Mouse (Mus musculus): ENCODE measurements around the gene Mtmr3. TPM values are rescaled to one million over a fixed set of nuclear protein-coding genes. Genes with fewer than 3 reads are reported as not detected.

The Mtmr3 gene
- polyA plus RNA-seq (2016; fragmentation: Nextera tagmentation; extraction: Ambion mirVana), result 38.3 and 42.0 TPM in 2 replicates

- 4% methylated on average over 53 of the region's 53 CpGs for WGBS
- Histone ChIP-seq H3K4me3 (peak within 1 kb of the TSS; percentile 96), H3K9me3 (no peaks in the 10 kb centered on the region), H3K36me3 (no peaks in the 10 kb centered on the region), H3K9ac (peak within 1 kb of the TSS; percentile 96), H3K4me1 (peaks cover 9% of the 10 kb centered on the region), H3K4me2 (replicated peaks) (peak within 1 kb of the TSS; percentile 64), H3K27ac (peak within 1 kb of the TSS; percentile 89), H3K27me3 (replicated peaks) (no peaks in the 10 kb centered on the region)
- peak; percentile 96 for ATAC-seq (ENCODE audit: low FRiP score, low read depth)
Observed at GRCm38 (mm10) chr11:4594608-4595500, at the start of gene Mtmr3. Gene Mtmr3 (minus strand): TSS chr11:4594863.

GRCm38 (mm10) chr11:4643722-4644121 lies 49.1 kb upstream of the Mtmr3 start:
- 43% methylated on average over 5 of the region's 5 CpGs for WGBS
- no peak overlapping the region for H3K9ac ChIP-seq
- H3K27me3 ChIP-seq (replicated peaks), result no peaks in the 10 kb centered on the region
- no peak for ATAC-seq (ENCODE audit: low FRiP score, low read depth)
- no peak overlapping the region for H3K4me2 ChIP-seq (replicated peaks)
- H3K36me3 ChIP-seq, result peaks cover 29% of the 10 kb centered on the region
- peaks cover 3% of the 10 kb centered on the region for H3K4me1 ChIP-seq
- no peak overlapping the region for H3K4me3 ChIP-seq
- H3K27ac ChIP-seq, result no peak overlapping the region
- H3K9me3 ChIP-seq, result no peaks in the 10 kb centered on the region

GRCm38 (mm10) chr11:4641185-4641584 lies 46.5 kb upstream of the Mtmr3 start:
- Histone ChIP-seq H3K27ac (no peak overlapping the region), H3K27me3 (replicated peaks) (no peaks in the 10 kb centered on the region), H3K9ac (no peak overlapping the region), H3K4me3 (no peak overlapping the region), H3K36me3 (peaks cover 9% of the 10 kb centered on the region), H3K4me1 (peaks cover 11% of the 10 kb centered on the region), H3K9me3 (no peaks in the 10 kb centered on the region), H3K4me2 (replicated peaks) (no peak overlapping the region)
- no peak for ATAC-seq (ENCODE audit: low FRiP score, low read depth)

- H3K4me3 ChIP-seq, result peak overlapping the region; percentile 80
- H3K27me3 ChIP-seq (replicated peaks), result no peaks in the 10 kb centered on the region
- 33% methylated on average over 7 of the region's 7 CpGs for WGBS
- peak overlapping the region; percentile 88 for H3K4me2 ChIP-seq (replicated peaks)
- H3K4me1 ChIP-seq, result peaks cover 11% of the 10 kb centered on the region
- peak overlapping the region; percentile 74 for H3K9ac ChIP-seq
- H3K27ac ChIP-seq, result no peak overlapping the region
- no peaks in the 10 kb centered on the region for H3K9me3 ChIP-seq
- 0 out of 2 replicates have a peak, but pooled peaks have one; percentile 45 for ATAC-seq (ENCODE audit: low FRiP score, low read depth)
- H3K36me3 ChIP-seq, result 0 out of 2 replicates have a peak, but pooled peaks cover 3% of the 10 kb centered on the region
Observed at GRCm38 (mm10) chr11:4638261-4638660, 43.6 kb upstream of the Mtmr3 start.

- Histone ChIP-seq H3K4me2 (replicated peaks) (peak within 1 kb of the TSS; percentile 88), H3K27me3 (replicated peaks) (no peaks in the 10 kb centered on the region), H3K4me3 (peak within 1 kb of the TSS; percentile 80), H3K4me1 (peaks cover 11% of the 10 kb centered on the region), H3K9ac (peak within 1 kb of the TSS; percentile 74), H3K36me3 (0 out of 2 replicates have a peak, but pooled peaks cover 3% of the 10 kb centered on the region), H3K9me3 (no peaks in the 10 kb centered on the region), H3K27ac (no peak within 1 kb of the TSS)
- WGBS, result under 1% methylated on average over 35 of the region's 35 CpGs
- ATAC-seq (ENCODE audit: low FRiP score, low read depth), result peak; percentile 89
Observed at GRCm38 (mm10) chr11:4637534-4638234, 43.0 kb upstream of the Mtmr3 start, which contains the start of gene Ascc2. Gene Ascc2 (plus strand): TSS chr11:4637747.

GRCm38 (mm10) chr11:4636782-4637342 lies 42.2 kb upstream of the Mtmr3 start:
- WGBS, result 58% methylated on average over 5 of the region's 5 CpGs

GRCm38 (mm10) chr11:4634395-4634794 lies 39.7 kb upstream of the Mtmr3 start:
- no peak overlapping the region for H3K4me3 ChIP-seq
- H3K9ac ChIP-seq, result no peak overlapping the region
- WGBS, result 80% methylated on average over 5 of the region's 5 CpGs
- ATAC-seq (ENCODE audit: low FRiP score, low read depth), result no peak
- H3K36me3 ChIP-seq, result no peaks in the 10 kb centered on the region
- no peaks in the 10 kb centered on the region for H3K9me3 ChIP-seq
- peaks cover 11% of the 10 kb centered on the region for H3K4me1 ChIP-seq
- no peak overlapping the region for H3K27ac ChIP-seq
- H3K4me2 ChIP-seq (replicated peaks), result no peak overlapping the region
- H3K27me3 ChIP-seq (replicated peaks), result no peaks in the 10 kb centered on the region

More at GRCm38 (mm10) chr11:4636782-4637342, 42.2 kb upstream of the Mtmr3 start:
- no peaks in the 10 kb centered on the region for H3K9me3 ChIP-seq
- peak overlapping the region; percentile 88 for H3K4me2 ChIP-seq (replicated peaks)
- no peak overlapping the region for H3K4me3 ChIP-seq
- peaks cover 11% of the 10 kb centered on the region for H3K4me1 ChIP-seq
- 0 out of 2 replicates have a peak, but pooled peaks cover 3% of the 10 kb centered on the region for H3K36me3 ChIP-seq
- no peaks in the 10 kb centered on the region for H3K27me3 ChIP-seq (replicated peaks)
- H3K9ac ChIP-seq, result no peak overlapping the region
- H3K27ac ChIP-seq, result no peak overlapping the region
- 0 out of 2 replicates have a peak, but pooled peaks have one; percentile 10 for ATAC-seq (ENCODE audit: low FRiP score, low read depth)

- H3K9ac ChIP-seq, result no peak overlapping the region
Observed at GRCm38 (mm10) chr11:4633420-4633819, 38.8 kb upstream of the Mtmr3 start.

GRCm38 (mm10) chr11:4629861-4630280 lies 35.2 kb upstream of the Mtmr3 start:
- 51% methylated on average over 8 of the region's 8 CpGs for whole genome bisulfite sequencing
- H3K27me3 ChIP-seq (replicated peaks), result no peaks in the 10 kb centered on the region
- H3K4me3 ChIP-seq, result no peak overlapping the region
- H3K4me2 ChIP-seq (replicated peaks), result no peak overlapping the region
- no peak overlapping the region for H3K9ac ChIP-seq
- H3K9me3 ChIP-seq, result no peaks in the 10 kb centered on the region
- H3K27ac ChIP-seq, result no peak overlapping the region
- H3K36me3 ChIP-seq, result no peaks in the 10 kb centered on the region
- ATAC-seq (ENCODE audit: low FRiP score, low read depth), result no peak
- no peaks in the 10 kb centered on the region for H3K4me1 ChIP-seq

More at GRCm38 (mm10) chr11:4633420-4633819, 38.8 kb upstream of the Mtmr3 start:
- Histone ChIP-seq H3K4me3 (no peak overlapping the region), H3K27ac (no peak overlapping the region), H3K27me3 (replicated peaks) (no peaks in the 10 kb centered on the region), H3K4me2 (replicated peaks) (no peak overlapping the region), H3K36me3 (no peaks in the 10 kb centered on the region), H3K4me1 (peaks cover 5% of the 10 kb centered on the region), H3K9me3 (no peaks in the 10 kb centered on the region)
- 55% methylated on average over 2 of the region's 2 CpGs for WGBS
- no peak for ATAC-seq (ENCODE audit: low FRiP score, low read depth)

- no peaks in the 10 kb centered on the region for H3K36me3 ChIP-seq
- no peak for ATAC-seq (ENCODE audit: low FRiP score, low read depth)
- H3K27ac ChIP-seq, result no peak overlapping the region
- H3K4me3 ChIP-seq, result no peak overlapping the region
- 86% methylated on average over 7 of the region's 7 CpGs for WGBS
- no peaks in the 10 kb centered on the region for H3K9me3 ChIP-seq
- H3K9ac ChIP-seq, result no peak overlapping the region
- H3K27me3 ChIP-seq (replicated peaks), result no peaks in the 10 kb centered on the region
- H3K4me2 ChIP-seq (replicated peaks), result no peak overlapping the region
- no peaks in the 10 kb centered on the region for H3K4me1 ChIP-seq
Observed at GRCm38 (mm10) chr11:4627636-4628035, 33.0 kb upstream of the Mtmr3 start.

- Histone ChIP-seq H3K27me3 (replicated peaks) (no peaks in the 10 kb centered on the region), H3K27ac (no peak overlapping the region), H3K9me3 (no peaks in the 10 kb centered on the region), H3K4me2 (replicated peaks) (no peak overlapping the region), H3K36me3 (no peaks in the 10 kb centered on the region), H3K9ac (no peak overlapping the region), H3K4me3 (no peak overlapping the region), H3K4me1 (no peaks in the 10 kb centered on the region)
- no peak for ATAC-seq (ENCODE audit: low FRiP score, low read depth)
- WGBS, result 79% methylated on average over 7 of the region's 7 CpGs
Observed at GRCm38 (mm10) chr11:4625931-4626330, 31.3 kb upstream of the Mtmr3 start.

GRCm38 (mm10) chr11:4622997-4623396 lies 28.3 kb upstream of the Mtmr3 start:
- Histone ChIP-seq H3K27me3 (replicated peaks) (no peaks in the 10 kb centered on the region), H3K9me3 (no peaks in the 10 kb centered on the region), H3K9ac (no peak overlapping the region), H3K27ac (no peak overlapping the region), H3K4me1 (no peaks in the 10 kb centered on the region), H3K4me3 (no peak overlapping the region), H3K4me2 (replicated peaks) (no peak overlapping the region), H3K36me3 (no peaks in the 10 kb centered on the region)
- ATAC-seq (ENCODE audit: low FRiP score, low read depth), result no peak
- WGBS, result 64% methylated on average over 5 of the region's 5 CpGs
